Mouse (Mus musculus): ENCODE measurements at regions not wholly inside any gene's neighbourhood (a gene's known extent, or its start where the extent isn't known, plus 50 kb on each side); places are given as distances from the start of the nearest gene placed in this dataset.

DNA sequence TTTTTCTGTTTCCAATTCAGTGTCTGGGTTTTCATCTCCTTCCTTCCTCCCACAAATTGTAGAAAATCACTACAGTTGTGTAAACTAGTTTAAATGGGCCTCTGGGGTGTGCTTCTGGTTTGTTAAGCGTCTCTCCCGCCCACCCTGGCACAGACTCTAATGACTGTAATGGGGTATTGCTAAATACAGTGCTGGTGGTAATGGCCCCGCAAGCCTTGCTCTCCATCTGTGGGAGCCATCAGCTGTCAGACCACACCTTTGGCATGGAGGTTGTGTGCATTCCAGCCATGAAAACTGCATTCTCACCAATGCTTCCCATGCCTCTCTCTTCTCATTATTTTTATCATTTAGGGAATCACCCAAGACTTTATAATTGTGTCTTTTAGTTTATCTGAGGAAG is 91.0 kb upstream of the Ppm1h start:
- no peak overlapping the region for H3K4me2 ChIP-seq (ENCODE audit: low read depth, low read length)
- H3K27ac ChIP-seq (ENCODE audit: low read depth) = no peak overlapping the region
- TF ChIP-seq EP300 (IDR thresholded peaks at IDR 0.05; ENCODE audit: low read depth) (no peak), CTCF (IDR thresholded peaks at IDR 0.05; ENCODE audit: low read depth) (no peak)
- no peak overlapping the region for H3K9ac ChIP-seq (replicated peaks)
- no peaks in the 10 kb centered on the region for H3K27me3 ChIP-seq (ENCODE audit: insufficient read depth, low read length)
- H3K4me3 ChIP-seq (ENCODE audit: low read depth, low read length) = no peak overlapping the region
- ATAC-seq (no peak), DNase-seq (no peak)
- H3K4me1 ChIP-seq (ENCODE audit: insufficient read depth) = no peaks in the 10 kb centered on the region
- H3K36me3 ChIP-seq (replicated peaks; ENCODE audit: insufficient read depth, low read length) = no peaks in the 10 kb centered on the region
- 71% methylated on average over 3 of the region's 3 CpGs for WGBS (ENCODE audit: insufficient replicate concordance)
- H3K9me3 ChIP-seq (ENCODE audit: low read length) = no peaks in the 10 kb centered on the region

DNA sequence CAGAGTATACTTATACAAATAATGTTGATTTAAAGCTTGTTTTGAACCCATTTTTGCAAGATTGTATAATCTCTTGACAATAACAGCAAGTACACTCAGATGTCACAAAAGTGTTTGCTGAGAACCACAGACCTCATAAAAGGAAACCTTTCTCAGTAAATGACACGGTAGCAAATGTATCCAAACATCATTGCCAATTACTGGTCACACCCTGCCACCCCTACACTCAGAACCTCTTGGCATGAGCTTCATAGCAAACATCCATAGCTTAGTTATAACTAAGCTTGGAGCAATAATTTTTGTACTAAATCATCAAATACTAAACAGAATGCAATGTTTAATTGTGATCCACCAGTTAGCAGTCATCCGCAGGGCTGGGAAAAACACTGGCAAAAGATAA is 79.1 kb upstream of the Ppm1h start:
- Histone ChIP-seq H3K4me3 (ENCODE audit: low read depth, low read length) (no peak overlapping the region), H3K27me3 (ENCODE audit: insufficient read depth, low read length) (no peaks in the 10 kb centered on the region), H3K27ac (ENCODE audit: low read depth) (no peak overlapping the region), H3K9ac (replicated peaks) (no peak overlapping the region), H3K9me3 (ENCODE audit: low read length) (no peaks in the 10 kb centered on the region), H3K36me3 (replicated peaks; ENCODE audit: insufficient read depth, low read length) (no peaks in the 10 kb centered on the region), H3K4me2 (ENCODE audit: low read depth, low read length) (no peak overlapping the region), H3K4me1 (ENCODE audit: insufficient read depth) (no peaks in the 10 kb centered on the region)
- no peak for DNase-seq
- no peak for ATAC-seq
- 77% methylated on average over 2 of the region's 2 CpGs for WGBS (ENCODE audit: insufficient replicate concordance)
- TF ChIP-seq EP300 (IDR thresholded peaks at IDR 0.05; ENCODE audit: low read depth) (no peak), CTCF (IDR thresholded peaks at IDR 0.05; ENCODE audit: low read depth) (no peak)

DNA sequence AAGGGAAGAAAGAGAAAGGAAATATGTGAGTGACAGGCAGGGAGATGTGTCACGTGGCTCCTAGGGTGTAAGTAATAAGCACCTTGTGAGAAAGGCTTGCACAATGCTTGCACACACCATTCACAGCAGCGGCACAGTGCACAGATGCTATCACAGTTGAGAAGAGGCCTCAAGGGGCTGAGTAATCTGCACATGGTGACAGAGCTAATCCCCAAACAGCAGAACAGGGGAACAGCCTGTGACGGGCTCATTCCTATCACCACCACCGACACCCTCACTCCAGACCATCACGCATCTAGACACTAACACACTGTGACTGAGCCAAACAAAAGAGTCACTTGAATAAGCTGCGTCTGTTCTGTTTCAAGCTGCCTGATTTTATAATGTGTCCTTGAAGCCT is 76.2 kb upstream of the Ppm1h start:
- DNase-seq = peak; percentile 15
- ATAC-seq = no peak
- 46% methylated on average over 6 of the region's 6 CpGs for WGBS (ENCODE audit: insufficient replicate concordance)
- Histone ChIP-seq H3K4me1 (ENCODE audit: insufficient read depth) (no peaks in the 10 kb centered on the region), H3K9me3 (ENCODE audit: low read length) (no peaks in the 10 kb centered on the region), H3K4me2 (ENCODE audit: low read depth, low read length) (no peak overlapping the region), H3K27me3 (ENCODE audit: insufficient read depth, low read length) (no peaks in the 10 kb centered on the region), H3K4me3 (ENCODE audit: low read depth, low read length) (no peak overlapping the region), H3K36me3 (replicated peaks; ENCODE audit: insufficient read depth, low read length) (no peaks in the 10 kb centered on the region), H3K27ac (ENCODE audit: low read depth) (no peak overlapping the region), H3K9ac (replicated peaks) (no peak overlapping the region)
- no peak for TF ChIP-seq EP300 (IDR thresholded peaks at IDR 0.05; ENCODE audit: low read depth)

DNA sequence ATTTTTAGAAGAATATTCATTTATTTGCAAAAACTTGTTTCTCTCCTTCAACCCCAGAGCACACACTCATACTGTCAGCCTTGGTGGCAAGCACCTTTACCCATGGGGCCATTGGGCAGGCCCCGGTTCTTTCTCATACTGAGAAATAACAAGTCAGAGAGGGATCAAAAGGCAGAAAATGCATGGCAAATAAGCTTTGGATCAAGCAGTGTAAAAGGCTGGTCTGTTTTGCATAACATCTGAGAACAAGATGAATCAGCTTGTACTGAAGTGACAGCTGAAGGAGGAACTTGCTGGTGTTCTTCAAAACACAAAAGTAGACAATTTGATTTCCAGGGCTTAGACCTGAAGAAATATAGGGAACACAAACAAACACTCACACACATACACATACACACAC is 74.6 kb upstream of the Ppm1h start:
- no peak overlapping the region for H3K9ac ChIP-seq (replicated peaks)
- no peaks in the 10 kb centered on the region for H3K36me3 ChIP-seq (replicated peaks; ENCODE audit: insufficient read depth, low read length)
- H3K4me2 ChIP-seq (ENCODE audit: low read depth, low read length) = no peak overlapping the region
- H3K9me3 ChIP-seq (ENCODE audit: low read length) = no peaks in the 10 kb centered on the region
- no peaks in the 10 kb centered on the region for H3K4me1 ChIP-seq (ENCODE audit: insufficient read depth)
- no peak overlapping the region for H3K4me3 ChIP-seq (ENCODE audit: low read depth, low read length)
- H3K27me3 ChIP-seq (ENCODE audit: insufficient read depth, low read length) = no peaks in the 10 kb centered on the region
- WGBS (ENCODE audit: insufficient replicate concordance) = 61% methylated on average over 1 of the region's 1 CpGs
- H3K27ac ChIP-seq (ENCODE audit: low read depth) = no peak overlapping the region
- TF ChIP-seq EP300 (IDR thresholded peaks at IDR 0.05; ENCODE audit: low read depth) (no peak), CTCF (IDR thresholded peaks at IDR 0.05; ENCODE audit: low read depth) (no peak)
- ATAC-seq (no peak), DNase-seq (no peak)

DNA sequence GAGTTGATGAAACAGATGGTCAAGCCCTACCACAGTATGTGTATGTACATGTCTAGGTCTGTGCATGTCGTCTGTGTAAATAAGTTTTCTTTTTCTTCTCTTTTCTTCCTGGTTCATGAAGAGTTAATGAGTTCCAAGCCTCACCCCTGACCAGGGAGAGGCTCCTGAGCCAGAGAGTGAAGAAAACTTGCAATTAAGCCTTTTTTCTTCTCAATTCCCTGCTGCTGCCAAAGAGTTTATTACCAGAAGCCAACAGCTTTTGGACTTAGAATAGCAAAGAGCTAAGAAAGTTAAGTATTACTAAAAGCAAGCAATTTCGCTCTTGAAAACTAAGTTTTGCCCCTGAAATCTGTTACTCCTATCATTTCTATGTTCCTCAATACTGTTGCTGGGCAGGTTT is 65.3 kb upstream of the Ppm1h start:
- Histone ChIP-seq H3K27me3 (ENCODE audit: insufficient read depth, low read length) (no peaks in the 10 kb centered on the region), H3K36me3 (replicated peaks; ENCODE audit: insufficient read depth, low read length) (no peaks in the 10 kb centered on the region), H3K9me3 (ENCODE audit: low read length) (no peaks in the 10 kb centered on the region), H3K27ac (ENCODE audit: low read depth) (no peak overlapping the region), H3K4me3 (ENCODE audit: low read depth, low read length) (no peak overlapping the region), H3K9ac (replicated peaks) (no peak overlapping the region), H3K4me1 (ENCODE audit: insufficient read depth) (peaks cover 20% of the 10 kb centered on the region), H3K4me2 (ENCODE audit: low read depth, low read length) (no peak overlapping the region)
- TF ChIP-seq EP300 (IDR thresholded peaks at IDR 0.05; ENCODE audit: low read depth) (no peak), CTCF (IDR thresholded peaks at IDR 0.05; ENCODE audit: low read depth) (no peak)
- 77% methylated on average over 2 of the region's 2 CpGs for WGBS (ENCODE audit: insufficient replicate concordance)
- no peak for DNase-seq
- ATAC-seq = no peak

DNA sequence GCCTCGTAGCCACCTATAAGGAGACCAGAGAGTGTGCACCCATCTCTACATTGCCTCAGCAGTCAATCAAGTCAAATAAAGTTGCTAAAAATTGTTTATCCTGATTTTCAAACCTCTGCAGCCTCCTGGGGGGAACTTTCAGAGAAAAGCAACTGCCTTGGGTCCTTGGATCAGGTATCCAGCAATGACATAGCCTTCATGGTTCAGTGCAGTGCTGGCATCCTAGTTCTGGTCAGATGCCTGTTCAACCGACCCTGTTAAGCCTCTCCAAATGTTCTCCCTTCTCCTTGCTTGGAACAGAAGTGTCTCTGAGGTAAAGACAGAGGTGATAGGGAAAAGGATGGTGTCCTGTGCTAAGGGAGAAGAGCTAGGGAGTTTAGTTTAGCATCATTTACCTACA is 64.7 kb upstream of the Ppm1h start:
- TF ChIP-seq CTCF (IDR thresholded peaks at IDR 0.05; ENCODE audit: low read depth) (no peak), EP300 (IDR thresholded peaks at IDR 0.05; ENCODE audit: low read depth) (no peak)
- 61% methylated on average over 2 of the region's 2 CpGs for whole genome bisulfite sequencing (ENCODE audit: insufficient replicate concordance)
- Histone ChIP-seq H3K9me3 (ENCODE audit: low read length) (no peaks in the 10 kb centered on the region), H3K4me2 (ENCODE audit: low read depth, low read length) (no peak overlapping the region), H3K4me1 (ENCODE audit: insufficient read depth) (peaks cover 20% of the 10 kb centered on the region), H3K9ac (replicated peaks) (no peak overlapping the region), H3K36me3 (replicated peaks; ENCODE audit: insufficient read depth, low read length) (no peaks in the 10 kb centered on the region), H3K4me3 (ENCODE audit: low read depth, low read length) (no peak overlapping the region), H3K27me3 (ENCODE audit: insufficient read depth, low read length) (no peaks in the 10 kb centered on the region), H3K27ac (ENCODE audit: low read depth) (no peak overlapping the region; the same call in 1 of the 2 replicates)
- DNase-seq (no peak), ATAC-seq (no peak)

DNA sequence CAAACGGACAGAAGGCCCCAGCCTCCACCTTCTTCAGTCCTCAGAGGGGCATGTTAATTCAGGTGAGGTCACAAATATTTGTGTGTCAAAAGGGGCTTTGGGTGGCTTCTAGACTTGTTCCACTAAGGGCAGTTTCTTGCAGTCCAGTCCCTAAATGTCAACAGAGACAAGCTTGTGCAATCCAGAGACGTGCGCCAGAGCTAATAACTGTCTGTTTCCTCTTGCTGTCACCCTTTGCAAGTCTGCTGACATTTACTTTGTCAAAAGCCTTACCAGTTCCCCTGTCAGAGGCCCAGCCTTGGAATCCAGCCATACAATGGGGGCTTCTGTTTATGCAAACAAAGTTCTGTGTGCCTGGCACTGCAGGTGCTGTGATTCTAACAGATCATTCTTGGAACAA is 63.8 kb upstream of the Ppm1h start:
- Histone ChIP-seq H3K9me3 (ENCODE audit: low read length) (no peaks in the 10 kb centered on the region), H3K27ac (ENCODE audit: low read depth) (peak overlapping the region; percentile 49; the same call in 1 of the 2 replicates), H3K36me3 (replicated peaks; ENCODE audit: insufficient read depth, low read length) (no peaks in the 10 kb centered on the region), H3K4me2 (ENCODE audit: low read depth, low read length) (no peak overlapping the region), H3K9ac (replicated peaks) (no peak overlapping the region), H3K4me1 (ENCODE audit: insufficient read depth) (peaks cover 20% of the 10 kb centered on the region), H3K4me3 (ENCODE audit: low read depth, low read length) (no peak overlapping the region), H3K27me3 (ENCODE audit: insufficient read depth, low read length) (no peaks in the 10 kb centered on the region)
- ATAC-seq = peak; percentile 73
- TF ChIP-seq CTCF (IDR thresholded peaks at IDR 0.05; ENCODE audit: low read depth) (no peak), EP300 (IDR thresholded peaks at IDR 0.05; ENCODE audit: low read depth) (peak; percentile 29; the same call in 1 of the 2 replicates)
- peak; percentile 52 for DNase-seq
- 20% methylated on average over 3 of the region's 3 CpGs for WGBS (ENCODE audit: insufficient replicate concordance)
